Mouse (Mus musculus) granulocyte monocyte progenitor cell, adult 5-6 weeks (primary cell): ENCODE results near the gene Arid1b. TPM values are rescaled to one million over a fixed set of nuclear protein-coding genes. Genes with fewer than 3 reads are reported as not detected.

Experiments used
- ATAC-seq: replicated peaks from 2 replicates; pipeline ENCODE4 v1.8.0; 2016; ENCODE audit warnings: mild to moderate bottlenecking, moderate TSS enrichment, inconsistent platforms; ENCODE audit not compliant: poor library complexity, severe bottlenecking
- total RNA-seq, 2 experiments: library from RNA; stranded (forward) in 1 of 2; stranded (reverse) in 1 of 2; fragments of 200-712, 200-1000 nt in 1 of 2; fragments of >200 nt in 1 of 2; fragmentation: Nextera tagmentation in 1 of 2; gene quantifications; 2 replicates each; pipeline ENCODE4 v1.2.3; 2014 to 2017

Arid1b gene
- total RNA-seq, 2 experiments from 2014 or later = 29.4 to 39.2 TPM

- no peak for ATAC-seq
These were observed 18.4 kb downstream of the Arid1b start for GRCm38 (mm10) chr17:5012517-5012916.

GRCm38 (mm10) chr17:5014327-5014957, 20.3 kb downstream of the Arid1b start:
- no peak; the same call in 1 of the 2 replicates for ATAC-seq

- ATAC-seq = no peak
These were observed 22.3 kb downstream of the Arid1b start for GRCm38 (mm10) chr17:5016404-5016803.

- no peak for ATAC-seq
These were observed 22.9 kb downstream of the Arid1b start for GRCm38 (mm10) chr17:5017065-5017464.

- ATAC-seq = peak; percentile 17; the same call in 1 of the 2 replicates
These were observed 27.3 kb downstream of the Arid1b start for GRCm38 (mm10) chr17:5021303-5022003.

- no peak for ATAC-seq
These were observed 27.9 kb downstream of the Arid1b start for GRCm38 (mm10) chr17:5022019-5022544.

- no peak for ATAC-seq
These were observed 29.6 kb downstream of the Arid1b start for GRCm38 (mm10) chr17:5023745-5024144.

- ATAC-seq = peak; percentile 38; the same call in 1 of the 2 replicates
These were observed 31.3 kb downstream of the Arid1b start for GRCm38 (mm10) chr17:5025400-5025799.

- no peak for ATAC-seq
These were observed 32.4 kb downstream of the Arid1b start for GRCm38 (mm10) chr17:5026578-5026977.

GRCm38 (mm10) chr17:5029148-5029547, 35.0 kb downstream of the Arid1b start:
- ATAC-seq = no peak

- ATAC-seq = no peak
These were observed 36.2 kb downstream of the Arid1b start for GRCm38 (mm10) chr17:5030290-5030689.

- no peak for ATAC-seq
These were observed 39.2 kb downstream of the Arid1b start for GRCm38 (mm10) chr17:5033346-5033745.

GRCm38 (mm10) chr17:5034201-5034600, 40.1 kb downstream of the Arid1b start:
- peak; percentile 8; the same call in 1 of the 2 replicates for ATAC-seq

- peak; percentile 28 for ATAC-seq
These were observed 42.2 kb downstream of the Arid1b start for GRCm38 (mm10) chr17:5036200-5036835.

GRCm38 (mm10) chr17:5037199-5037598, 43.1 kb downstream of the Arid1b start:
- ATAC-seq = no peak

- ATAC-seq = no peak
These were observed 45.7 kb downstream of the Arid1b start for GRCm38 (mm10) chr17:5039826-5040225.

GRCm38 (mm10) chr17:5043871-5044270, 49.7 kb downstream of the Arid1b start:
- ATAC-seq = no peak

GRCm38 (mm10) chr17:5045613-5046012, 51.5 kb downstream of the Arid1b start:
- peak; percentile 59 for ATAC-seq

GRCm38 (mm10) chr17:5047373-5047772, 53.2 kb downstream of the Arid1b start:
- no peak for ATAC-seq

GRCm38 (mm10) chr17:5050266-5050665, 56.1 kb downstream of the Arid1b start:
- ATAC-seq = no peak

- no peak for ATAC-seq
These were observed 56.9 kb downstream of the Arid1b start for GRCm38 (mm10) chr17:5050970-5051530.
